Mouse (Mus musculus): ENCODE measurements around the gene Kdm3a.

GRCm38 (mm10) chr6:71673166-71673565 lies 40.4 kb upstream of the Kdm3a start:
- TF ChIP-seq CTCF (IDR thresholded peaks at IDR 0.05; ENCODE audit: control insufficient read depth, insufficient read depth, insufficient read length), result no peak
- TF ChIP-seq FOSL1 (IDR thresholded peaks at IDR 0.05; ENCODE audit: insufficient read depth, low read length, poor library complexity, severe bottlenecking), result no peak
- no peak for TF ChIP-seq USF1 (IDR thresholded peaks at IDR 0.05; ENCODE audit: low read depth)
- no peak for TF ChIP-seq MAX (IDR thresholded peaks at IDR 0.05)

Measured in C2C12 (cell line).